Mouse (Mus musculus) embryonic fibroblast, embryonic 13.5 days (primary cell): ENCODE data around the gene Ncoa1.

Experiments
- CTCF ChIP-seq: IDR thresholded peaks from 2 replicates; pipeline ENCODE4 v1.5.1; 2011; ENCODE audit warnings: mild to moderate bottlenecking, control low read depth, low read length, moderate library complexity, borderline replicate concordance; ENCODE audit not compliant: insufficient read depth
- POLR2A ChIP-seq: IDR thresholded peaks from 2 replicates; pipeline ENCODE4 v1.6.1; 2011; ENCODE audit warnings: low read depth, mild to moderate bottlenecking, control low read depth, low read length, moderate library complexity

DNA sequence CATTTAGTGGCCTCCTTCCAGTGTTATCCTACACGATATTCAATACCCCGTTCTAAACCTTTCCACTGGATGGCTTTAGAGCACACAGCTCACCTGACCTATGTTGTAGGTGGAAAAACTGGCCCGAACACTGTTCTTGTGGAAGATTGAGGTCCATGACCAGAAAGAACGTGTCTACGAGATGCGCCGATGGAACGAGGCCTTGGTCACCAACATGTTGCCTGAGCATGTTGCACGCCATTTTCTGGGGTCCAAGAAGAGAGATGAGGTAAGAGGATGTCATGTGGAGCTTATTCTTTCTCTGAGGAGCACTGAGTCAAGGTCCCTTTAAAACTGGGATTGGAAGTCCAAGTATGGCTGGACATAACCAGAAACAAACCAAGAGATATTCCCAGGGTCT is 267.8 kb downstream of the Ncoa1 start:
- TF ChIP-seq CTCF: no peak
- no peak for TF ChIP-seq POLR2A
